Mouse (Mus musculus): ENCODE measurements around the gene Gna12.

The Gna12 gene

GRCm38 (mm10) chr5:140723822-140724221, 106.4 kb downstream of the Gna12 start, which contains the start of gene Amz1:
TSS of gene Amz1 (plus strand) at chr5:140724127.
- no peak for DNase-seq (ENCODE audit: low read depth in 2 of 2, low spot score in 2 of 2)

GRCm38 (mm10) chr5:140722121-140722520, 108.1 kb downstream of the Gna12 start:
- no peak for DNase-seq (ENCODE audit: low read depth in 2 of 2, low spot score in 2 of 2)

- no peak for DNase-seq (ENCODE audit: low read depth in 2 of 2, low spot score in 2 of 2)
Measured at GRCm38 (mm10) chr5:140720773-140721172, 109.5 kb downstream of the Gna12 start.

GRCm38 (mm10) chr5:140711040-140711439, 119.2 kb downstream of the Gna12 start:
- no peak for DNase-seq (ENCODE audit: low read depth in 2 of 2, low spot score in 2 of 2)

- DNase-seq (ENCODE audit: low read depth in 2 of 2, low spot score in 2 of 2): no peak
Measured at GRCm38 (mm10) chr5:140710315-140710714, 119.9 kb downstream of the Gna12 start.
